Mouse (Mus musculus) CH12.LX (cell line): ENCODE results near the gene Adrb1. TPM values are rescaled to one million over a fixed set of nuclear protein-coding genes. Genes with fewer than 3 reads are reported as not detected.
A peak's percentile ranks its signal among the peaks of the same experiment; 100 is the strongest.

Source experiments
- DNase-seq: peaks from one replicate; pipeline ENCODE4 v3.0.0-alpha.2; 2013; ENCODE audit errors: extremely low read depth
- H3K27ac ChIP-seq: 2 replicates; pipeline ENCODE4 v1.5.1; 2012; ENCODE audit warnings: low read depth, mild to moderate bottlenecking, control low read depth, moderate library complexity; ENCODE audit not compliant: insufficient read depth
- H3K27me3 ChIP-seq: replicated peaks from 2 replicates; pipeline ENCODE3; 2012; ENCODE audit warnings: inconsistent platforms
- H3K36me3 ChIP-seq, 2 experiments: replicated peaks in 1 of 2; 2 replicates each; pipeline versions ENCODE3 to v1.6.1; 2012; ENCODE audit warnings: inconsistent platforms in 1 of 2, low read length in 1 of 2, mild to moderate bottlenecking in 1 of 2, mixed read lengths in 1 of 2, moderate library complexity in 1 of 2; ENCODE audit not compliant: control insufficient read depth in 1 of 2, insufficient read depth in 1 of 2
- H3K4me1 ChIP-seq, 2 experiments: 2 replicates each; pipeline ENCODE4 v1.6.1; 2012; ENCODE audit warnings: inconsistent platforms in 1 of 2, moderate library complexity in 1 of 2; ENCODE audit not compliant: insufficient read depth in 2 of 2, control insufficient read depth in 1 of 2
- H3K4me2 ChIP-seq: 2 replicates; pipeline ENCODE4 v1.6.1; 2012; ENCODE audit warnings: low read depth, mild to moderate bottlenecking, control low read depth; ENCODE audit not compliant: poor library complexity, insufficient read depth, severe bottlenecking
- H3K4me3 ChIP-seq, 3 experiments: fragments of 150-350 bp in 1 of 3; sonication (generic) in 1 of 3; replicated peaks in 1 of 3; 2 replicates each; pipeline versions ENCODE3 to v1.5.1; 2011 to 2012; ENCODE audit warnings: low read depth in 2 of 3, low read length in 2 of 3, mild to moderate bottlenecking in 2 of 3, moderate library complexity in 2 of 3, control low read depth in 1 of 3, improper control_type of control experiment in 1 of 3, inconsistent platforms in 1 of 3, mixed read lengths in 1 of 3; ENCODE audit not compliant: poor library complexity in 1 of 3
- H3K79me2 ChIP-seq: replicated peaks from 2 replicates; pipeline ENCODE4 v1.6.1; 2012; ENCODE audit warnings: mild to moderate bottlenecking, moderate library complexity; ENCODE audit not compliant: control insufficient read depth, poor library complexity, insufficient read depth, severe bottlenecking; ENCODE audit errors: extremely low read depth
- H3K9ac ChIP-seq: 2 replicates; pipeline ENCODE4 v1.6.1; 2012; ENCODE audit warnings: low read depth, mild to moderate bottlenecking, control low read depth, moderate library complexity; ENCODE audit not compliant: insufficient read depth
- H3K9me3 ChIP-seq: replicated peaks from 2 replicates; pipeline ENCODE3; 2012; ENCODE audit warnings: low read length, inconsistent platforms, mixed read lengths
- CHD1 ChIP-seq: IDR thresholded peaks from 2 replicates; pipeline ENCODE4 v1.6.1; 2012; ENCODE audit warnings: low read depth, low read length, improper control_type of control experiment, inconsistent platforms
- CHD2 ChIP-seq: IDR thresholded peaks from 2 replicates; pipeline ENCODE4 v1.6.1; 2011; ENCODE audit warnings: low read length, improper control_type of control experiment
- CTCF ChIP-seq, 2 experiments: IDR thresholded peaks in 1 of 2; conservative IDR thresholded peaks in 1 of 2; 2 replicates each; pipeline ENCODE4 v1.5.1; 2011 to 2012; ENCODE audit warnings: low read depth in 2 of 2, low read length in 2 of 2, improper control_type of control experiment in 1 of 2, inconsistent platforms in 1 of 2, mild to moderate bottlenecking in 1 of 2, moderate library complexity in 1 of 2
- ELF1 ChIP-seq: IDR thresholded peaks from 2 replicates; pipeline ENCODE4 v1.6.1; 2014; ENCODE audit warnings: low read depth, mild to moderate bottlenecking, inconsistent platforms, low read length, improper control_type of control experiment
- EP300 ChIP-seq: IDR thresholded peaks from 2 replicates; pipeline ENCODE4 v1.6.1; 2011; ENCODE audit warnings: low read length, improper control_type of control experiment
- ETS1 ChIP-seq: conservative IDR thresholded peaks from 2 replicates; pipeline ENCODE4 v1.6.1; 2012; ENCODE audit warnings: low read depth, mild to moderate bottlenecking, inconsistent platforms, low read length, improper control_type of control experiment, moderate library complexity
- GABPA ChIP-seq: IDR thresholded peaks from 2 replicates; pipeline ENCODE4 v1.6.1; 2012; ENCODE audit warnings: low read depth, low read length, improper control_type of control experiment, inconsistent platforms; ENCODE audit not compliant: insufficient replicate concordance
- IRF4 ChIP-seq: IDR thresholded peaks from 2 replicates; pipeline ENCODE4 v1.6.1; 2014; ENCODE audit warnings: low read depth, mild to moderate bottlenecking, inconsistent platforms, low read length, improper control_type of control experiment
- JUN ChIP-seq: IDR thresholded peaks from 2 replicates; pipeline ENCODE4 v1.6.1; 2011; ENCODE audit warnings: low read depth, mild to moderate bottlenecking, low read length, improper control_type of control experiment, moderate library complexity; ENCODE audit not compliant: insufficient read depth
- KAT2A ChIP-seq: IDR thresholded peaks from 2 replicates; pipeline ENCODE4 v1.6.1; 2012; ENCODE audit warnings: low read length, improper control_type of control experiment, inconsistent platforms; ENCODE audit not compliant: insufficient replicate concordance
- MAFK ChIP-seq: IDR thresholded peaks from 2 replicates; pipeline ENCODE4 v1.6.1; 2011; ENCODE audit warnings: low read length, improper control_type of control experiment; ENCODE audit not compliant: insufficient replicate concordance
- MAX ChIP-seq: IDR thresholded peaks from 2 replicates; pipeline ENCODE4 v1.6.1; 2011; ENCODE audit warnings: low read length, improper control_type of control experiment
- MAZ ChIP-seq: IDR thresholded peaks from 2 replicates; pipeline ENCODE4 v1.6.1; 2012; ENCODE audit warnings: low read depth, mild to moderate bottlenecking, inconsistent platforms, low read length, improper control_type of control experiment, moderate library complexity
- MEF2A ChIP-seq: IDR thresholded peaks from 2 replicates; pipeline ENCODE4 v1.6.1; 2014; ENCODE audit warnings: low read depth, mild to moderate bottlenecking, inconsistent platforms, low read length, improper control_type of control experiment, borderline replicate concordance
- MXI1 ChIP-seq: IDR thresholded peaks from 2 replicates; pipeline ENCODE4 v1.6.1; 2011; ENCODE audit warnings: mild to moderate bottlenecking, low read depth, low read length, improper control_type of control experiment
- NELFE ChIP-seq: IDR thresholded peaks from 2 replicates; pipeline ENCODE4 v1.6.1; 2011; ENCODE audit warnings: low read depth, low read length, improper control_type of control experiment
- NRF1 ChIP-seq: IDR thresholded peaks from 2 replicates; pipeline ENCODE4 v1.6.1; 2014; ENCODE audit warnings: low read depth, mild to moderate bottlenecking, inconsistent platforms, low read length, improper control_type of control experiment, moderate library complexity
- PAX5 ChIP-seq: IDR thresholded peaks from 2 replicates; pipeline ENCODE4 v1.6.1; 2012; ENCODE audit warnings: low read length, inconsistent platforms, mixed read lengths
- POLR2A ChIP-seq: IDR thresholded peaks from 2 replicates; pipeline ENCODE4 v1.6.1; 2011; ENCODE audit warnings: low read depth, mild to moderate bottlenecking, improper control_type of control experiment, low read length
- RCOR1 ChIP-seq: conservative IDR thresholded peaks from 2 replicates; pipeline ENCODE4 v1.6.1; 2012; ENCODE audit warnings: low read depth, mild to moderate bottlenecking, inconsistent platforms, low read length, improper control_type of control experiment
- SIN3A ChIP-seq: IDR thresholded peaks from 2 replicates; pipeline ENCODE4 v1.6.1; 2012; ENCODE audit warnings: low read length, improper control_type of control experiment, inconsistent platforms
- SMC3 ChIP-seq: IDR thresholded peaks from 2 replicates; pipeline ENCODE4 v1.6.1; 2011; ENCODE audit warnings: low read depth, low read length, improper control_type of control experiment
- TBP ChIP-seq: conservative IDR thresholded peaks from 2 replicates; pipeline ENCODE4 v1.6.1; 2011; ENCODE audit warnings: low read depth, low read length, improper control_type of control experiment
- TCF12 ChIP-seq: IDR thresholded peaks from 2 replicates; pipeline ENCODE4 v1.6.1; 2014; ENCODE audit warnings: low read depth, mild to moderate bottlenecking, inconsistent platforms, low read length, improper control_type of control experiment
- UBTF ChIP-seq: IDR thresholded peaks from 2 replicates; pipeline ENCODE4 v1.6.1; 2012; ENCODE audit warnings: low read depth, mild to moderate bottlenecking, inconsistent platforms, low read length, improper control_type of control experiment, moderate library complexity
- USF1 ChIP-seq: IDR thresholded peaks from 2 replicates; pipeline ENCODE4 v1.6.1; 2014; ENCODE audit warnings: low read depth, mild to moderate bottlenecking, inconsistent platforms, low read length, improper control_type of control experiment
- ZC3H11A ChIP-seq: IDR thresholded peaks from 2 replicates; pipeline ENCODE4 v1.6.1; 2012; ENCODE audit warnings: low read depth, mild to moderate bottlenecking, inconsistent platforms, low read length, improper control_type of control experiment
- ZMIZ1 ChIP-seq: IDR thresholded peaks from 2 replicates; pipeline ENCODE4 v1.6.1; 2012; ENCODE audit warnings: low read depth, mild to moderate bottlenecking, inconsistent platforms, low read length, improper control_type of control experiment
- dilution Hi-C: fragments of 300-500 bp; cut with MboI; formaldehyde crosslinking; loops from 2 replicates; pipeline ENCODE4 v1.14.3; 2020; ENCODE audit warnings: low sequenced_read_pairs; ENCODE audit not compliant: extremely low pct_unique_long_range_greater_than_20kb, extremely low pct_ligation_motif_present
- in situ Hi-C: fragments of 300-500 bp; cut with MboI; formaldehyde crosslinking; loops from 3 replicates; pipeline ENCODE4 v1.14.3; 2019; ENCODE audit warnings: low sequenced_read_pairs, low pct_ligation_motif_present, low pct_unique_long_range_greater_than_20kb, mixed read lengths
- polyA plus RNA-seq: library from polyadenylated mRNA; unstranded; fragments of >175 nt; gene quantifications from 2 replicates; pipeline ENCODE4 v1.2.1, GENCODE M21; 2012; ENCODE audit warnings: low read depth; ENCODE audit not compliant: insufficient read length
- total RNA-seq, 2 experiments: library from RNA; depleted of rRNA; stranded (reverse); fragments of 300-350 nt in 1 of 2; fragments of >200 nt in 1 of 2; gene quantifications; 2 replicates each; pipeline ENCODE4 v1.2.3; 2012 to 2014

Gene Adrb1
- total and polyA plus RNA-seq, 3 experiments, result not detected

GRCm38 (mm10) chr19:56702039-56702438, 20.0 kb upstream of the Adrb1 start:
- Histone ChIP-seq H3K9ac (no peak overlapping the region), H3K36me3 (no peaks in the 10 kb centered on the region), H3K4me3 (no peak overlapping the region)
- DNase-seq, result no peak
- in situ Hi-C loops, result no loop called here
- no peak for TF ChIP-seq MAFK
- TF ChIP-seq TBP, result no peak
- no peak for TF ChIP-seq EP300
- no peak for TF ChIP-seq ZC3H11A
- no peak for TF ChIP-seq MXI1
- TF ChIP-seq CTCF (conservative IDR thresholded peaks at IDR 0.05 in 1 of 2, IDR thresholded peaks at IDR 0.05 in 1 of 2; ENCODE audit: low read depth in 2 of 2, low read length in 2 of 2), result no peak
- TF ChIP-seq POLR2A, result no peak
- no peak for TF ChIP-seq ETS1
- no peak for TF ChIP-seq SIN3A
- TF ChIP-seq, all 38 proteins: peak for 0
- Histone ChIP-seq H3K4me1 (peaks cover 13 to 23% of the 10 kb centered on the region in 2 experiments), H3K79me2 (no peaks in the 10 kb centered on the region), H3K4me2 (no peak overlapping the region), H3K27ac (no peak overlapping the region), H3K9me3 (no peaks in the 10 kb centered on the region), H3K27me3 (no peaks in the 10 kb centered on the region)
- dilution Hi-C loops, result no loop called here

DNA sequence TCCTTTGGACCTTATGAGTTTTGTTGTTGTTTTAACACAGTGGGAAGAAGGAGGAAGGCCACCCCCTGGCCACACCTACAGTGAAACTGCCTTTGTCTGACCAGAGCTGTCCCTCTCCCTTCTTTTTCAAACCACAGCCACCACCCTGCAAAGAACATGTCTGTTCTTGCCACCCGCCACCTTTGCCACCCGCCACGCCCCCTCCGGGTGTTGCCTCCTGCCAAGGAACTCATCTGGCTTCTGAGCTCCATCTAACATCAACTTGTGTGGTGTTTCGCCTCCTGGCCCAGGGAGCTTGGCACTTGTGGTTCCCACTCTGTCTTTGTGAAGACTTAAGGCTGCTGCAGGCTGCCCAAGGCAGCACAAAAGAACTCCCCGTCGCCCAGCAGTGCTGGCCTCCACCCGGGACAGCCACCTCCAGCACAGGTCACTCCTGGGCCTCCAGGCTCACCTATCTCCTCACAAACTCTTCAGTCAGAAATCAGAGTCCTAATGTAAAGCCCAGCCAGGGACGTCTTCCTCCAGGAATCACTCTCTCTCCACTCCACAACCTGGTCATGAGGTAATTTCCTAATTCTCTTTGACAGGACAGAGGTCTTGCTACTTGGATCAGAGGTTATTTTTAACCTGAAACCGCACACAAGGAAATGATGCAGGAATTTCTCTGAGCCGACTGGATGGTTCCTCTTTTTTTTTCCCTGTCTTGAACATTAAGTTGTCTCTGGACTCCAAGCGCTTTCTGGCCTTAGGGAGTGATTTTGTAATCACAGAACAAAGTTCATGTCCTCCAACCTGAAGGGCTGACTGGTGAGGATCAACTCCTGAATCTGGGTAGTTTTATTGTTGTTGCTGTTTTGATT, 18.5 kb upstream of the Adrb1 start:
- Histone ChIP-seq H3K9me3 (no peaks in the 10 kb centered on the region), H3K4me3 (no peak overlapping the region), H3K4me2 (no peak overlapping the region; the same call in 1 of the 2 replicates), H3K4me1 (peaks cover 13 to 23% of the 10 kb centered on the region in 2 experiments), H3K27ac (no peak overlapping the region), H3K9ac (no peak overlapping the region), H3K36me3 (no peaks in the 10 kb centered on the region), H3K79me2 (no peaks in the 10 kb centered on the region), H3K27me3 (no peaks in the 10 kb centered on the region)
- no peak for DNase-seq
- dilution Hi-C loops, result no loop called here
- in situ Hi-C loops, result no loop called here
- TF ChIP-seq POLR2A (no peak), ELF1 (no peak), UBTF (no peak), KAT2A (no peak), MEF2A (0 out of 2 replicates have a peak, but pooled peaks have one; percentile 24), NELFE (no peak), CHD1 (peak; percentile 90), TCF12 (0 out of 2 replicates have a peak, but pooled peaks have one; percentile 24), ETS1 (no peak), GABPA (no peak), SMC3 (no peak), MAX (no peak), ZC3H11A (no peak), RCOR1 (no peak), CHD2 (no peak), JUN (no peak), MXI1 (no peak), IRF4 (0 out of 2 replicates have a peak, but pooled peaks have one; percentile 22), TBP (no peak), USF1 (no peak), CTCF (conservative IDR thresholded peaks at IDR 0.05 in 1 of 2, IDR thresholded peaks at IDR 0.05 in 1 of 2; ENCODE audit: low read depth in 2 of 2, low read length in 2 of 2) (no peak), NRF1 (no peak), ZMIZ1 (no peak), PAX5 (no peak), MAZ (no peak)
